In the genomic region with DNA sequence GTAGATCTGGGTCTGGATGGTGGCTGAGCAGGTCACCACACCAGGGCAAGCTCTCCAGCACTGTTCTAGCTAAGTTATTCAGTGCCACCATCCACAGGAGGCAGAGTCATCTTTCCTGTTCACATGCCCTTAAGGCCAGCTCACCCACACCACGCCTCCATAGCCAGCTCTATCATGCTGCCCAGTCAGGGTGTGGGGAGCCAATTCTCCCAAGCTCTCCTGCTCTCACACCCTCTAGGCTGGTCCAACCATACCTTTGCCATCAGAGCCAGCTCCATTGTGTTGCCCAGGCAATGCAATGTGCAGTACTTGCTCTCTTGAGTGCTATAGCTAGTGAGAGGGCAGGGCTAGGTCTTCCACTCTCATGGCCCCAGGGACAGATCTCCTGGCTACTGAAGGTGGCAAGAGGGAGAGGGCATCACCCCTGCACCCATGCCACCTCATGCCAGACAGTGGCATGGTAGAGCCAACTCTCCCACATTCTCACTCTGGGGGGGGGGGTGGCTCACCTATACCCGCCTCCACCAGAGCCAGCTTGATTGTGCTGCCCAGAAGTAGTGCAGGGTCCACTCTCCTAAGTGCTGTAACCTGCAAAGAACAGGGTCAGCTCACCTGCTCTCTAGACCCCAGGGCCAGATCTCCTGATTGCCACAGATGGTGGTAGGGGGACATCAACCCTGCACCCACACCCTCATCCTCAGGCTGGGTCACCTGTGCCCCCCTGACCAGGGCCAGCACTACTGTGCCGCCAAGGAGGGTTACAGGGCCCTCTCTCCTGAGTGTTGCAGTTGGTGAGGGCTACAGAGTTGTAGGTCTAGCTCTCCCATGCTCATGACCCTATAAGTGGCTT, we compare ENCODE assay signal across 10 mouse cellular contexts. TPM values are rescaled to one million over a fixed set of nuclear protein-coding genes. Genes with fewer than 3 reads are reported as not detected.
DNase-seq lines count a peak whose midpoint lies in the region; ATAC-seq and TF ChIP-seq lines count a peak whose summit lies in the region.
"Had no signal": no experiment of that assay in that cellular context is flagged by ENCODE, and none has a peak within 500 bp of the region (broad histone marks: within the 10 kb centered on the region; RNA-seq: fewer than 3 reads in every experiment).

No protein-coding gene starts in this region.

- WGBS in intestine, embryonic 14.5 days: 100% methylated on average over 3 of the region's 3 CpGs
- 90% methylated on average over 3 of the region's 3 CpGs for WGBS in intestine, postnatal 0 days
- WGBS in embryonic facial prominence, embryonic 15.5 days: 87% methylated on average over 3 of the region's 3 CpGs
- 91% methylated on average over 3 of the region's 3 CpGs for WGBS in hindbrain, embryonic 16.5 days

- no peaks in the 10 kb centered on the region for H3K36me3 ChIP-seq in intestine, embryonic 14.5 days (ENCODE audit: control insufficient read depth, insufficient read depth, low read length)
- H3K36me3 ChIP-seq in intestine, postnatal 0 days (ENCODE audit: control insufficient read depth, insufficient read depth): no peaks in the 10 kb centered on the region
- no peaks in the 10 kb centered on the region for H3K36me3 ChIP-seq in embryonic facial prominence, embryonic 15.5 days
- H3K36me3 ChIP-seq in hindbrain, embryonic 16.5 days (ENCODE audit: control insufficient read depth, insufficient read depth, low read length): no peaks in the 10 kb centered on the region
- H3K36me3 ChIP-seq: lung, embryonic 15.5 days had no signal

- H3K9me3 ChIP-seq in intestine, embryonic 14.5 days (ENCODE audit: control insufficient read depth, low read length): no peaks in the 10 kb centered on the region
- H3K9me3 ChIP-seq in intestine, postnatal 0 days (ENCODE audit: control insufficient read depth): no peaks in the 10 kb centered on the region
- H3K9me3 ChIP-seq in embryonic facial prominence, embryonic 15.5 days (replicated peaks): no peaks in the 10 kb centered on the region
- H3K9me3 ChIP-seq in hindbrain, embryonic 16.5 days (ENCODE audit: control insufficient read depth, low read length): no peaks in the 10 kb centered on the region
- H3K9me3 ChIP-seq: lung, embryonic 15.5 days had no signal

- no peak for ATAC-seq in intestine, embryonic 14.5 days (replicated peaks; ENCODE audit: low FRiP score, low TSS enrichment, low read depth)
- no peak for ATAC-seq in intestine, postnatal 0 days
- ATAC-seq in embryonic facial prominence, embryonic 15.5 days (ENCODE audit: insufficient number of reproducible peaks, low FRiP score, low TSS enrichment, low read depth): 0 out of 2 replicates have a peak, but pooled peaks have one; percentile 2
- peak; percentile 34; the same call in 1 of the 2 replicates for ATAC-seq in hindbrain, embryonic 16.5 days
- peak; percentile 40; the same call in 1 of the 2 replicates for ATAC-seq in megakaryocyte-erythroid progenitor cell, adult 5-6 weeks (replicated peaks; ENCODE audit: low FRiP score, low TSS enrichment, poor library complexity, severe bottlenecking)

- no peak overlapping the region for H3K4me3 ChIP-seq in intestine, embryonic 14.5 days (ENCODE audit: low read depth, low read length)
- no peak overlapping the region for H3K4me3 ChIP-seq in intestine, postnatal 0 days (ENCODE audit: low read depth, low read length)
- H3K4me3 ChIP-seq in embryonic facial prominence, embryonic 15.5 days (replicated peaks): no peak overlapping the region
- H3K4me3 ChIP-seq in hindbrain, embryonic 16.5 days (ENCODE audit: low read length): no peak overlapping the region
- H3K4me3 ChIP-seq: lung, embryonic 15.5 days had no signal

- no peak overlapping the region for H3K27ac ChIP-seq in intestine, embryonic 14.5 days (ENCODE audit: low read depth)
- H3K27ac ChIP-seq in intestine, postnatal 0 days (ENCODE audit: low read depth, low read length): no peak overlapping the region
- no peak overlapping the region for H3K27ac ChIP-seq in embryonic facial prominence, embryonic 15.5 days (replicated peaks)
- H3K27ac ChIP-seq in hindbrain, embryonic 16.5 days (ENCODE audit: low read depth, low read length): no peak overlapping the region
- H3K27ac ChIP-seq: lung, embryonic 15.5 days had no signal

- H3K4me2 ChIP-seq in intestine, embryonic 14.5 days (ENCODE audit: low read length): no peak overlapping the region
- no peak overlapping the region for H3K4me2 ChIP-seq in intestine, postnatal 0 days (replicated peaks; ENCODE audit: low read depth)
- H3K4me2 ChIP-seq in embryonic facial prominence, embryonic 15.5 days (replicated peaks): no peak overlapping the region
- no peak overlapping the region for H3K4me2 ChIP-seq in hindbrain, embryonic 16.5 days (ENCODE audit: low read length)
- H3K4me2 ChIP-seq: lung, embryonic 15.5 days had no signal

- H3K27me3 ChIP-seq in intestine, embryonic 14.5 days (replicated peaks; ENCODE audit: control insufficient read depth, insufficient read depth, low read length): no peaks in the 10 kb centered on the region
- H3K27me3 ChIP-seq in intestine, postnatal 0 days (replicated peaks; ENCODE audit: control insufficient read depth, insufficient read depth, low read length): no peaks in the 10 kb centered on the region
- H3K27me3 ChIP-seq in embryonic facial prominence, embryonic 15.5 days: no peaks in the 10 kb centered on the region
- no peaks in the 10 kb centered on the region for H3K27me3 ChIP-seq in hindbrain, embryonic 16.5 days (replicated peaks; ENCODE audit: control insufficient read depth, insufficient read depth, low read length)
- H3K27me3 ChIP-seq: lung, embryonic 15.5 days had no signal

- no peak for TF ChIP-seq CTCF in intestine, postnatal 0 days (IDR thresholded peaks at IDR 0.05; ENCODE audit: low read depth)

- H3K9ac ChIP-seq in intestine, embryonic 14.5 days (ENCODE audit: low read length): no peak overlapping the region
- H3K9ac ChIP-seq in intestine, postnatal 0 days (ENCODE audit: low read depth, low read length): no peak overlapping the region
- H3K9ac ChIP-seq in embryonic facial prominence, embryonic 15.5 days: no peak overlapping the region
- H3K9ac ChIP-seq in hindbrain, embryonic 16.5 days (ENCODE audit: low read depth, low read length): no peak overlapping the region
- H3K9ac ChIP-seq: lung, embryonic 15.5 days had no signal

- peak; percentile 36 for DNase-seq in intestine, embryonic 14.5 days (ENCODE audit: low spot score)
- no peak for DNase-seq in frontal cortex, postnatal 36 days (ENCODE audit: low spot score in 2 of 2)
- no peak for DNase-seq in adrenal gland, postnatal 14 days
- DNase-seq: right cerebral cortex, postnatal 25 days; thymus, adult 2 months had no signal

- peaks cover 6% of the 10 kb centered on the region; the same call in 1 of the 2 replicates for H3K4me1 ChIP-seq in intestine, embryonic 14.5 days (replicated peaks; ENCODE audit: control insufficient read depth, insufficient read depth, low read length)
- H3K4me1 ChIP-seq in intestine, postnatal 0 days (replicated peaks; ENCODE audit: control insufficient read depth, insufficient read depth, low read length): peaks cover 3% of the 10 kb centered on the region; the same call in 1 of the 2 replicates
- H3K4me1 ChIP-seq in embryonic facial prominence, embryonic 15.5 days: peaks cover 17% of the 10 kb centered on the region
- H3K4me1 ChIP-seq in hindbrain, embryonic 16.5 days (ENCODE audit: control insufficient read depth, insufficient read depth, low read depth, low read length): peaks cover 2% of the 10 kb centered on the region; the same call in 1 of the 2 replicates

RNA-seq across cellular contexts. Expression of a gene that starts 25.5 kb away (rescaled TPM):
- polyA plus RNA-seq in intestine, embryonic 14.5 days (2014; fragmentation: Nextera tagmentation; extraction: Ambion mirVana): 83.2 and 91.9 TPM in 2 replicates
- polyA plus RNA-seq in intestine, postnatal 0 days (2015; fragmentation: Nextera tagmentation; extraction: Ambion mirVana): 44.7 and 46.3 TPM in 2 replicates
- 80.2 and 81.4 TPM in 2 replicates for polyA plus RNA-seq in embryonic facial prominence, embryonic 15.5 days (2015; fragmentation: Nextera tagmentation; extraction: Ambion mirVana)
- polyA plus RNA-seq in hindbrain, embryonic 16.5 days (2015; fragmentation: Nextera tagmentation; extraction: Ambion mirVana): 89.4 and 103 TPM in 2 replicates
- 82.6 and 108 TPM in 2 replicates for total RNA-seq in megakaryocyte-erythroid progenitor cell, adult 5-6 weeks (2014; fragmentation: Nextera tagmentation)
- 84.7 and 85.5 TPM in 2 replicates for total RNA-seq in megakaryocyte-erythroid progenitor cell, adult 5-6 weeks (2017)
- 116 and 125 TPM in 2 replicates for total RNA-seq in adrenal gland, postnatal 14 days (2021)

Comparison
In these comparisons a context has a peak if more than half of its experiments do, and no peak if none do; other contexts are left out.
1. ATAC-seq: peak in embryonic facial prominence, embryonic 15.5 days (single experiment), hindbrain, embryonic 16.5 days (single experiment) and megakaryocyte-erythroid progenitor cell, adult 5-6 weeks (single experiment); none in intestine, embryonic 14.5 days (single experiment) and intestine, postnatal 0 days (single experiment).